Mouse (Mus musculus): ENCODE measurements around the gene Rpa2.

The Rpa2 gene

DNA sequence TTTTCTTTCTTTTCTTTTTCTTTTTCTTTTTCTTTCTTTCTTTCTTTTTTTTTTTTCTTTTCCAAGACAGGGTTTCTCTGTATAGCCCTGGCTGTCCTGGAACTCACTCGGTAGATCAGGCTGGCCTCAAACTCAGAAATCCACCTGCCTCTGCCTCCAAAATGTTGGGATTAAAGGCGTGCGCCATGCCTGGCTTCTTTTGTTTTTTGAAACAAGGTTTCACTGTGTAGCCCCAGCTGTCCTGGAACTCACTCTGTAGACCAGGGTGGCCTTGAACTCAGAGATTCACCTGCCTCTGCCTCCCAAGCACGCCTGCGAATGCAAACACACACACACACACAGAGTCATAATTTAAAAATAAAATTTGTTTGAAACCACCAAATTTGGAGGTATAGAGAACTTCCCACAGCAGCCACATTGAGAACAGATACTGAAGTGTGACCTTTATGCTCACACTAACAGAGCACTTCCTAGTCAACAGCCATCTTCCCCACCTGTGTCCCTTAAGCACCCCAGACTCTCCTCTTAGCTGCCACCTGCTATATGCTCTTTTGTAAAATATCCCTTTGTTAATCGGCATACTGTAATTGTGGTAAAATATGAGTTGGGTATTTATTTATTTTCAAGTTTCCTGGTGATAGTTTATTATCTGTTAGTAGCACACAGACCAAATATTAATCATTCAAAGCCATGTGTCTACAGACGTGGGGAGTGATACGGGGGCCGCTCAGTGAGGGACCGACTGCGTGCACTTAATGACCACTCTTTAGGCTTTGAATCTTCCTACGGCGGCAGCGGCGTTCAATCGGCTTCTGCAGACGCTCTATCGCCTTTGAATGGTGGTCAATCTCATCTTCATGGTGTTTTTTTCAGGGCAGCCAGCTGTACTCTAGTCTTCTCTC is 33.3 kb downstream of the Rpa2 start:
- in situ Hi-C loops (cut with MboI; ENCODE audit: unreplicated experiment in 2 of 2) = no loop called here

DNA sequence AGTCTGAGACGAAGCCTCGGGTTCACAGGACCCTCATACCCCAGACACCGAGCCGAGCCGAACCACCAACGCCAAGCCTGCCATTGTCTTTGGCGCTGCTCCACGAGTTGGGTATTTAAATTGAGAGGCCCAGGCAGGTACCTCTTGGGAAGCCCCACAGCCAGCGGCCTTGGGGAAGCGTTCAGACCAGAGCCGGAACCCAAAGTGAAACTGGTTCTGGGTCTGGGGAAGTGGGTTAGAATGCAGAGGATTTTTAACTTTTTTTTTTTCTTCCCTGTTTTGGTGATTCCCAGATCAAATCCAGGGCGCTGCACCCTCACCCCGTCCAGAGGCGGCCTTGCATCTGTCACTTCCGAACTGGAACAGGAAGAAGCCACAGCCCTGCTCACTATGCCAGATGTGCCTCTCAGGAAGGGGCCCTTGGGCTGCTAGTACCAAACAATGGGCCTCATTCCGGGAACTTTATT is 34.1 kb downstream of the Rpa2 start:
- in situ Hi-C loops (cut with MboI; ENCODE audit: unreplicated experiment in 2 of 2) = no loop called here

DNA sequence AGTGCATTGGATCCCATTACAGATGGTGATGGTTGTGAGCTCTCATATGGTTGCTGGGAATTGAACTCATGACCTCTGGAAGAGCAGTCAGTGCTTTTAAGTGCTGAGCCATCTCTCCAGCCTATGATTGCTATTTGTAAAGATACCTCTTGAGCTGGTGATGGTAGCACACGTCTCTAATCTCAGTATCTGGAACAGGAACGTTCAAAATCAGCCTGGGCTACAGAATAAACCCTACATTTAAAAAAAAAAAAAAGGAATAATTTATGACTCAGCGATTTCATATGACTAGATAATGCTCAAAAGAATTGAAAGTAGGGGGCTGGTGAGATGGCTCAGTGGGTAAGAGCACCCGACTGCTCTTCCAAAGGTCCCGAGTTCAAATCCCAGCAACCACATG is 35.1 kb downstream of the Rpa2 start:
- in situ Hi-C loops (cut with MboI; ENCODE audit: unreplicated experiment in 2 of 2) = no loop called here

GRCm38 (mm10) chr4:132803876-132804275 is 35.7 kb downstream of the Rpa2 start:
- in situ Hi-C loops (cut with MboI; ENCODE audit: unreplicated experiment in 2 of 2) = no loop called here

GRCm38 (mm10) chr4:132804331-132804730 is 36.2 kb downstream of the Rpa2 start:
- in situ Hi-C loops (cut with MboI; ENCODE audit: unreplicated experiment in 2 of 2) = no loop called here

GRCm38 (mm10) chr4:132805146-132805545 is 37.0 kb downstream of the Rpa2 start:
- in situ Hi-C loops (cut with MboI; ENCODE audit: unreplicated experiment in 2 of 2) = no loop called here

- in situ Hi-C loops (cut with MboI; ENCODE audit: unreplicated experiment in 2 of 2) = no loop called here
Measured at GRCm38 (mm10) chr4:132805599-132806197, 37.6 kb downstream of the Rpa2 start.

DNA sequence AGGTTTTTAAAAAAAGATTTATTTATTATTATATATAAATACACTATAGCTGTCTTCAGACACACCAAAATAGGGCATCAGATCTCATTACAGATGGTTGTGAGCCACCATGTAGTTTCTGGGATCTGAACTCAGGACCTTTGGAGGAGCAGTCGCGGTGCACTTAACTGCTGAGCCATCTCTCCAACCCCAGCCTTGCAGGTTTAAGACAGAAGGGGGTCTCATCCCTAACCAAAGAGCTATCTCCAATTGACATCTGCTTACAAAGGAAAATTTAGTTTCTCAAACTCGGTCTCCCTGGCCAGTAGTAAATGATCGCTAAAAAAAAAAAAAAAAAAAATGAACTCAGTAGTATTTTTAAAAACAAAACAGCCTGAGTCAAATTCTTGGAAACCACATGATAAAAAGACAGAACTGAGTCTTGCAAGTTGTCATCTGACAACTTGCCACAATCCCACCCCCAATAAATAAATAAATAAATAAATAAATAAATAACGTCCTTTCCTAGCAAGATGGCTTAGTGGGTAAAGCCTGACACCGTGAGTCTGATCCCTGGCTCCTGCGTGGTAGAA is 38.6 kb downstream of the Rpa2 start:
- in situ Hi-C loops (cut with MboI; ENCODE audit: unreplicated experiment in 2 of 2) = no loop called here

- in situ Hi-C loops (cut with MboI; ENCODE audit: unreplicated experiment in 2 of 2) = no loop called here
Measured at GRCm38 (mm10) chr4:132807771-132808641, 39.9 kb downstream of the Rpa2 start.

DNA sequence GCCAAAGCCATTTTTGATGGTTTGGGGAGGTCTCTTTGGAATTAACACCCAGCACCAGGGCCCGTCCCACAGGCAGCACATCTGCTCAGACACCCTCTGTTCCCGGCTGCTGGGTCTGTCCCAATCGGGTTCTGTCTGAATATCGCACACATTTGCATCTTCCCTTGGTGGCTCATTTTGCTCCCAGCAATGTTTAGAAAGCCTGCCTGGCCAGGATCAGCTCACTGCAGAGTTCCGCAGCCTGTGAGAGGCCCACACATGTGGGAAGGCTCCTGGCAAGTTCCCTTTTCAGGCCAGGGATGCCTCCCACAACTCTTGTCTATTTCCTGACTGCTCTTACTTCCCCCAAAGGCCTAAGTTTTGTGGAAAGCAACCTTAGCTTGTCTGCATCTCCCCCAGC is 41.5 kb downstream of the Rpa2 start:
- in situ Hi-C loops (cut with MboI; ENCODE audit: unreplicated experiment in 2 of 2) = no loop called here

- in situ Hi-C loops (cut with MboI; ENCODE audit: unreplicated experiment in 2 of 2) = no loop called here
Measured at GRCm38 (mm10) chr4:132816404-132816803, 48.3 kb downstream of the Rpa2 start.

DNA sequence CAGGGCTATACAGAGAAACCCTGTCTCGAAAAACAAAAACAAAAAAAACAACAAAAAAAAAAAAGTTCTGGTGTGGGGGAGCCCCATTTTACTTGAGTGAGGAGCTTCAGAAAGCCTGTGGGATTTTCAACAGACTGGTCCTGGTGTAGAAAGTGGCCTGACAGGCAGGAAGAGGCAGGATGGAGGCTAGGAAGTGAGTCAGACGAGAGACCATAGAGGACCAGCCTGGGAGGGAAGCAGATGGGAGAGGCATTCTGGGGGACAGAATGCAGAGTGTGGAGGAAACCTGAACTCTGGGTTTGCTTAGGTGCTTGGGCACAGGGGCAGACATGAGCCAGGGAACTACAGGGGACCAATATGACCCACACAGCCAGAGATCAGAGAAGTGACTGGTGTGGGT is 48.7 kb downstream of the Rpa2 start:
- in situ Hi-C loops (cut with MboI; ENCODE audit: unreplicated experiment in 2 of 2) = no loop called here

DNA sequence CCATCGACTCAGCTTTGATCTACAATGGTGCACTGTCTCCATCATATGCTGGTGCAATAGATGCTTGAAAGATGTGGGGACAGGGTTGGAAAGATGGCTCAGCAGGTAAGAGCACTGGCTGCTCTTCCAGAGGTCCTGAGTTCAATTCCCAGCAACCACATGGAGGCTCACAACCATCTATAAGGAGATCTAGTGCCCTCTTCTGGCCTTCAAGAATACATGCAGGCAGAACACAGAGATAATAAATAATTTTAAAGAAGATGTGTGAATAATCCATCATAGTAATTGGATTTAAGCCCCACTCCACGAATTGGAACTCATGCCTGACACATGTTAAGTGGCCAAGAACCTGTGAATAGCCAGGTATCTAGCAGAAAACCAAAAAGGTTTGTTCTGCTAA is 50.3 kb downstream of the Rpa2 start:
- in situ Hi-C loops (cut with MboI; ENCODE audit: unreplicated experiment in 2 of 2) = no loop called here

DNA sequence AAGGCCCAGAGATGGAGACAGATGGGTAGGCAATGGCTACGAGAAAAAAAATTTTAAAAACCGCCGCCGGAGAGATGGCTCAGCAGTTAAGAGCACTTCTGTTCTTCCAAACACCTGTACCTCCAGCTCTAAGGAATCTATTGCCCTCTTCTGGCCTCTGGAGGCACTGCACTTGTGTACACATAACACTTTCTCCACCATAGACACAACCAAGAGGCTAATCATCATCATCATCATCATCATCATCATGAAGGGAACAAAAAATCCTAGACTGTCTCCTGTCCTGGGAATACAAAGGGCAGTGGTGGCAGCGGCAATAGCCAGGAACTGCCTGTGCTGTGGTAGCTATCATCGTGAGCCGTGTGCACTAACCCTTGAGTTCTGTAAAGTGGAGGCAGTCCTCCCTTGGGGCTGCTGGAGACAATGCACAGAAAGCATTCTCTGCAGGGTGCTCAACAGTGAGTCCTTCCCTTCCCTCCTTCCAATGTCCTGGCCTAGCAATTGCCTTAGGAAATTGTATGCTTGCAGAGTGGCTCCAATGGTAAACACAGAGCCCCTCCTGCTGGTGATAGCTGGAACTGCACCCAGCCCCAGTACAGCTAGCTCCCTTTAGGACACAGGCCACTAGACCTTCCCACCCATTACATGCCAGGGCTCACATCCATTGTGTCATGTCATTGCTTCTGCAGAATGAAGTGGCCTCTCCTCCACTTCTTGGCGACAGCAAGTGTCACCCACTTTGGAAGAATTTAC is 55.7 kb downstream of the Rpa2 start:
- in situ Hi-C loops (cut with MboI; ENCODE audit: unreplicated experiment in 2 of 2) = loop anchor here (5.0 to 10.0 kb wide), 4 partner anchors 46 to 276 kb away; partner anchors contain the start of genes Eya3 (in 1 of the 2) and Xkr8 (in 1 of the 2)
